Mouse (Mus musculus) lung, adult 18-20 months (tissue): Measurements from ENCODE around the gene Pde8b.

Experiments
- DNase-seq, 2 experiments: peaks; one replicate each; pipeline ENCODE4 v3.0.0; 2022; ENCODE audit warnings: mixed read lengths in 2 of 2

The Pde8b gene

GRCm38 (mm10) chr13:95017278-95017677 lies 232.9 kb downstream of the Pde8b start:
- DNase-seq, result no peak

GRCm38 (mm10) chr13:95011546-95012257 lies 238.4 kb downstream of the Pde8b start:
- peak; percentile 9 to 10 for DNase-seq

- DNase-seq, result no peak
These were observed 240.9 kb downstream of the Pde8b start for GRCm38 (mm10) chr13:95009261-95009660.

- DNase-seq, result no peak
These were observed 242.9 kb downstream of the Pde8b start for GRCm38 (mm10) chr13:95007281-95007680.

GRCm38 (mm10) chr13:94990516-94990915 lies 259.6 kb downstream of the Pde8b start:
- peak; percentile 18 to 36 for DNase-seq

GRCm38 (mm10) chr13:94979081-94979480 lies 271.1 kb downstream of the Pde8b start:
- no peak for DNase-seq

- peak; percentile 90 to 91 for DNase-seq
These were observed 273.6 kb downstream of the Pde8b start, which contains the start of gene Wdr41 for GRCm38 (mm10) chr13:94976219-94977186. Wdr41 (plus strand) TSS chr13:94976344.

- no peak for DNase-seq
These were observed 274.3 kb downstream of the Pde8b start for GRCm38 (mm10) chr13:94975828-94976218.
